Mouse (Mus musculus) cerebellum, adult (tissue): ENCODE data around the gene Pcf11.

ENCODE experiments used
- ATAC-seq: cut with Nextera tagmentation; 2 replicates; pipeline ENCODE4 v1.9.2; 2017; ENCODE audit warnings: mild to moderate bottlenecking, moderate library complexity, mixed read lengths; ENCODE audit not compliant: insufficient number of reproducible peaks, low FRiP score, low TSS enrichment

The Pcf11 gene

GRCm38 (mm10) chr7:92669507-92670471 is at the start of gene Pcf11:
Pcf11 (minus strand) TSS chr7:92669934.
- ATAC-seq = peak; percentile 99

DNA sequence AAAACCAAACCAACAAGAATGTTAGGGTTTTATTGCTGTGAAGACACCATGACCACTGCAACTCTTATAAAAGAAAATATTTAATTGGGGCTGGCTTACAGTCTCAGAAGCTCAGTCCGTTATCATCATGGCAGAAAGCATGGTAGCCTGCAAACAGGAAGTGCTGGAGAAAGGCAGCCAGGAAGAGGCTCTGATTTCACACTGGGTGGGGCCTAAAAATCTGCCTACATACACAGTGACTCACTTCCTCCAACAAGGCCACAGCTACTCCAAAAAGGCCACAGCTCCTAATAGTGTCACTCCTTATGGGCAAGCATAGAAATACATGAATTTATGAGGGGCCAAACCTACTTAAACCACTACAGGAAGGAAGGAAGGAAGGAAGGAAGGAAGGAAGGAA is 45.3 kb upstream of the Pcf11 start:
- no peak for ATAC-seq

GRCm38 (mm10) chr7:92711593-92711992 is 41.9 kb upstream of the Pcf11 start:
- ATAC-seq = no peak

- ATAC-seq = no peak
Measured at GRCm38 (mm10) chr7:92709573-92709972, 39.8 kb upstream of the Pcf11 start.

DNA sequence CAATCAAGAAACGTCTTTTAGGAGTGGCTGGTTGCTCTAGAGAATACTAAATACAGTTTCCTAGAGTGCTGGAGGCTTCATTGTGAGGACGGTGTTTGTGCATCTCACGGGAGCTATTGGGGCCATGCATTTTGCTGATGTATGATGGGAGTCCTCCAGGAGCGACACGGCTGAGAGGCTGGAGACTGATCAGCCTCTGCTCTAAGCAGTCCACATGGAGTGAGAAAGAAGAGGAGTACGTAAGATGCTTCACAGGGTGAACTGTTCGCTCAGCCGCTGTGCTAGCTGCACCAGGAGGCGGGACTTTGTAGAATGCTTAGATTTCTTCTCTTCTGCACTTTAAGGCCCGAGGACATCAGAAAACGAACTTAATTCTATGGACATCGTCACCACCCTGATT is 37.0 kb upstream of the Pcf11 start:
- no peak for ATAC-seq

- no peak for ATAC-seq
Measured at GRCm38 (mm10) chr7:92705534-92705933, 35.8 kb upstream of the Pcf11 start.

GRCm38 (mm10) chr7:92703661-92704060 is 33.9 kb upstream of the Pcf11 start:
- ATAC-seq = no peak

GRCm38 (mm10) chr7:92698770-92699169 is 29.0 kb upstream of the Pcf11 start:
- no peak for ATAC-seq

DNA sequence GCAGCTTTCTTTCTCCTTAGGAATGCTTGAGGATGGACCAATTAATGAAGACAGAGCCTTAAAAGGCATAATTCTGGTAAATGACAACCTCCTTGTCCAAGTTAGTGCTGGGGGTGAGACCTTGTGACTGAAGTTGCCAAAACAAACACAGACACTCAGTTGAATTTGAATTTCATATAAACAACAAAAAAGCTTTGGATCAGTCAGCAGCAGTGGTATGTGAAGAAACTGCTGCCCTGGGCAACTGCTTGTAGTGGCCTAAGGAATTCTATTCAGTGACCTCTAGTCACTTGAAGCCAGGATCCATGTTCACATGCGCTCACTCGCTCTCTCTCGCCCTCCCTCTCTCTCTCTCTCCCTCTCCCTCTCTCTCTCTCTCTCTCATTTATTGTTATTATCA is 26.7 kb upstream of the Pcf11 start:
- ATAC-seq = no peak

- no peak for ATAC-seq
Measured at GRCm38 (mm10) chr7:92689101-92689500, 19.4 kb upstream of the Pcf11 start.

DNA sequence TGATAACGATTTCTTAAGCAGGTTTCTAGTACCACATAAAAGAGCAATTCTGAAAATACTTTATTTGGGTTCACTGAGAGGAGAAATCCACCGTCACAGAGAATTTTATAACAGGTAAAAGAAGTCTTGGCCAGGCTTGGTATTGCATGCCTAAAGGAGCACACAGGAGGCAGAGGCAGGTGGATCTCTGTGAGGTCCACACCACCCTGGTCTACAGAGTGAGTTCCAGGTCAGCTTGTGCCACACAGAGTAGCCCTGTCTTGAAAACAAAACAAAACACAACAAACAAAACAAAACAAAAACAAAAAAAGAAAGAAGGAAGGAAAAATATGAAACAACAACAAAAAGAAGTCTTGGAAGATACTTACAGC is 18.6 kb upstream of the Pcf11 start:
- ATAC-seq = no peak

GRCm38 (mm10) chr7:92687556-92688298 is 18.0 kb upstream of the Pcf11 start:
- no peak for ATAC-seq

DNA sequence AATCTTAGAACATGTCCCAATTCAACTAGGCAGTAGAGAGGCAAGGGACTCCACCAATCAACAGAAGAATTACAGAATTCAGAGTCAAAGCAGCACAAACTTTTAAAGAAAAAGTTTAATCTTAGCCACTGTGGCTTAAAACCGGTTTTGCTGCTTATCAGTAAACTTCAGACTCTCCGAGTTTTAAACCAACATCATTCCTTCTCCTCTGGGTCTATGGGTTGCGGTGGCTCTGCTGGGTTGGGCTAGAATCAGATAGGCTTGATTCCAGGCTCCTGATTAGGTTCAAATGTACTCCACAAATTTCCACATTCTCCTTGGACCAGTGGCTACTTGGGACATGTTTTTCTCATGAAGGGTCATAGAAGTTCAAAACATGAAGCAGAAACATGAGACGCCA is 7.6 kb upstream of the Pcf11 start:
- no peak for ATAC-seq

DNA sequence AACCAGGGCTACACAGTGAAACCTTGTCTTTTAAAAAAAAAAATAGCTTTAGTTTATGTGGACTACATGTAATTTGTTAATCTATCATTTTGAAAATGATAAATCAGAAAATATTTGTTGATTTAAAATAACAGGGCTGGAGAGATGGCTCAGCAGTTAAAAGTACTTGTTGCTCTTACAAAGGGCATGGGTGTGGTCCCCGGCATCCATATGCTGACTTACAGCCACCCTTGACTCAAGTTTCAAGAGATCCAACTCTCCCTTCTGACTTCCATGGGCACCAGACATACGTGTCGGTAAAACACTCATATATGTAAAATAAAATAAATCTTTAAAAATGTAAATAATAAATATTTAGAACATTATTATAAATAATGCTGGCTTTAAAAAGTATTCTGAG is 5.4 kb upstream of the Pcf11 start:
- no peak for ATAC-seq

DNA sequence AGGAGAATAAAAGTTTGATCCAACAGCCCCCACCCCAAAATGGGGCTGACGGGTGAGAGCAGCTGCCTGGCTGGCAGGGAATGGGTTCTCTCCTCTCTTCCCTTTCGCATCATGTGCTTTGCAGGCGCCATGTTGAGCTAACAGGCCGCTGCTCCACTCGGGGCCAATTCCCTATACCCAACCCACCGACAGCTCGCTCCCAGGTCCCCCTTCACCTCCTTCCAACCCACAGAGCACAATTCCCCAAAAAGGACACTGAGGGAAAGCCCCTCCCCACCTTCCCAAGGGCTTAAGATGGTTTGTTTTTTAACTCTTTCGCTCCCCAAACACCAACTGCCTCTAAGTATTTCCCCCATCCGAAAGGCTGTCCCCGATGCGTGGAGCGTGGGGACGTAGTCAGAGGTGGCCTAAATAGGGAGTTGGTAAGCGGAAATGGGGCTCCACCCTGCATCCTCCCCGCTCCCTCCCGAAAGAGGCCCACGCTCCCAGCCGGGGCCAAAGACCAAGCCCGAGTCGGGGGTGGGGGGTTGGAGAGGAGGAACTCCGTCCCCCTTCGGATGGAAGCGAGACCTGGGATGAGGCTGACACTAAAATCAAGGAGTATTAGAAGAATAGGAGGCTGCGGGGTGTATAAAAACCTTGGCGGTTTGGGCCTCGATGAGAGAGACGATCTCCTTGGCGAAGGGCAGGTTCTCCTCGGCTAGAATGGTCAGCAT is 785 bp downstream of the Pcf11 start:
- ATAC-seq = 0 out of 2 replicates have a peak, but pooled peaks have one; percentile 14

GRCm38 (mm10) chr7:92666274-92666820 is 3.4 kb downstream of the Pcf11 start:
- ATAC-seq = no peak

DNA sequence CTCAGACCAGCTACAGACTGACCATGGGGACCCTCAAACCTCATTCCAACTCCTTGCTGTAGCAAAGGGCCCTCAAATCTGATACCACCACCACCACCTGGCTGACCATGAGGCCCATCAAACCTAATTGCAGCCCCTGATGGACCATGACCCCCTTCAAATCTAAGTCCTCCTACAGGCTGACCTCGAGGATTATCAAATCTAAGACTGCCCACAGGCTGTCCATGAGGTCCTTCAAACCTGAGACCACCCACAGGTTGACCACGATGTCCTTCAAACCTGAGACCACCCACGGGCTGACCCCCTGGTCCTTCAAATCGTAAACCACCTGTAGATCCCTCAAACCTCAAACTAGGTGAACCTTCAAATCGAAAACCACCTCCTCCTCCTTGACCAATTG is 11.7 kb downstream of the Pcf11 start:
- no peak for ATAC-seq

DNA sequence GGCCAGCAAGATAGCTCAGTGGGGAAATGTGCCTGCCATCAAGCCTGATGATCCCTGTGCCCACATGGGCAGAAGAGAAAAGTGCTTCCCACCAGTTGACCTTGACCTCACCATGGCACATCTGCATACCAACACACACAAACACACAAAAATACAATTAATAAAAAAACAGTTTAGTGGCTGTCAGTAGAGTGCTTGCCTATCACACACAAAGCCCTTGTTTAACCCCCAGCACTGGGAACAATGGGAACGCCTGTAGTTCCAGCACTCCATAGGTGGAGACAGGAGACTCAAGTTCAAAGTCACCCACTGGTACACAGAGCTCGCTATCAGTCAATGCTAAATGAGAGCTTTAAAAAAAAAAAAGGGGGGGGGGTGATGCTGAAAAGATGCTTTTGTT is 13.3 kb downstream of the Pcf11 start:
- ATAC-seq = no peak

GRCm38 (mm10) chr7:92653329-92653728 is 16.4 kb downstream of the Pcf11 start:
- ATAC-seq = no peak

- ATAC-seq = no peak
Measured at GRCm38 (mm10) chr7:92647790-92648189, 21.9 kb downstream of the Pcf11 start.

DNA sequence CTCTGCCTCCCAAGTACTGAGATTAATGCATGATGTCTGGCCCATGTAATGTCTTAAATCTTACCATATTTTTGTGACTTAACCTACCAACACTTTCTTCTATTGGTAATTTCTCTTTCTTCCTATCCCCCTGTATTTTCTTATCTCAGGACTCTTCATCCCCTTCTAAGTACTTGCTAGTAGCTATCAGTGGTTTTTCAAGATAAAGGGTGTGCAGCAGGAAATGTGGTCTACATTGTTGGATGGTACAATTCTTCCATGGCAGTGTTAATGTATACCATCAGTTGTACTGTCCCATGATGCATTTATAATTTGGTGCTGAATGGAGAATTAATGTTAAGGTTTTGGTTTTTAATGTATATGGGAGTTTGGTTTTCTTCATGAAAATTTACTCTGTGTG is 27.4 kb downstream of the Pcf11 start:
- no peak for ATAC-seq
